Mouse (Mus musculus): ENCODE measurements at regions not wholly inside any gene's neighbourhood (a gene's known extent, or its start where the extent isn't known, plus 50 kb on each side); places are given as distances from the start of the nearest gene placed in this dataset.
"Not testable (repeated sequence)": the region's sequence is repeated elsewhere in the genome, so short reads cannot be mapped to it uniquely, and the experiment has no call there.

DNA sequence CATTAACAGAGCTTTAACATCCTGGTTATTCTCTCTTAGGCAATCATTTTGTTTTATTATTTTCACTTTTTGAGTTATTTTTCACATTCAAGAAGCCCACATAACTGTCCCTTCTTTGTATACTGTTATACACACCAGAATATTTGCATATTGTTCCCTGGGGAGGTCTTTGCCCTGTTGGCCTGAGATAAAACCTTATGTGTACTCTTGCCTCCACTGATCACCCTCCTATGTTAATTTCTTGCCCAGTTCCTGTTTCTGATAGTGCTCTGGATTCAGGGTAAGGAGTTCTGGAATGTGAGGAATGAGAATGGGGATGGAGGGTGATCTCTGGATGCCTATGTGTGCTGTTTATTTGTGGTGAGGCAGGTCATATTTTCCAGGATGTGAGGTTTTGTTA is 77.7 kb upstream of the Olfr161 start:
- not testable (repeated sequence) for DNase-seq (ENCODE audit: low read depth, low spot score)

DNA sequence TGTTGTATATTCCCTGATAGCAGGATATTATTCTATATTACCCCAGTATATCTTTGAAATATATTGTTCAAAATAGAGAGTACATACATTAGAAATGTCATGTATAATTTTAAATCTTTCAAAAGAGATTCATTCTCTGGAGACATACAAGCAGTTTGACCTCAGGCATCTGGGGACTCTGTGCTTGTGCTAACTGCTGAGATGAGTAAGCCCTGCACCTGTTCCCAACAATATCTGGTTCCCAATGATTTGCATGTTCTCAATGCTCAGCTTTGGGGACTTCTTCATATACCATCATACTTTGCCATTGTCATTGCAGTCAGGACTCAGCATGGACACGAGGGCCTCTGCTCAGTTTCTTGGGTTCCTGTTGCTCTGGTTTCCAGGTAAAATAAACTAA is 60.3 kb upstream of the Olfr161 start:
- not testable (repeated sequence) for DNase-seq (ENCODE audit: low read depth, low spot score)

DNA sequence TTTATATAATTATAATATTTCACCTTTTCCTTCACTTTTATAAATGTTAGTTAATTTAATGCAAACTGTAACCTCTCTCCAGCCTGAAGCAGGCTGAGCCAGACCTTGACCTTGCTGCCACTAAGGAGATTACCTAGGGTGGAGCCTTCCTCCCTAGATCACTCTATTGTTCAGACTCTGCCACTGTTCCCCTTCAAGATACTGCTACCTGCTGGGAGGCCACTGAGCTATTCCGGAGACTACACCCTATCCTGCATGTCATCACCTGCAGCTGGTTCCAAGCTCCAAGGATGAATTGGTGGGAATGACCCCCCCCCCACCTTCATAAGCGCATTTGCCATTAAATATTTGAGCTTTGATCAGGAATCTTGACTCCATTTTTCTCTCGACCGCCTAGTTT is 58.8 kb upstream of the Olfr161 start:
- peak; percentile 63 for DNase-seq (ENCODE audit: low read depth, low spot score)

DNA sequence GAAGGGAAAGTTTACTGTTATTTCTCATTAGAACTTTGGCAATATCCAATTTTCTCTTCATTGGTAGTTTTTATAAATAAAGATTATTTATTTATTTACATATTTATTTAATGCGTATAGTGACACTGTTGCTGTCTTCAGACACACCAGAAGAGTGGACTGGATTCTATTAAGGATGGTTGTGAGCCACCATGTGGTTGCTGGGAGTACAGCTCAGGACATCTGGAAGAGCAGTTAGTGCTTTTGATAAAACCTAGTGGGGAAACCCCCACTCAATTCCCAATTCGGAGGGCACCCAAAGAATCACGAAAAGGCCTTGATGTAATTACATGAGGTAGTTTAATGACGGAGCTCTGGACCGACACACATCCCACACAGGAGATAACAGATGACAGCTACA is 58.3 kb upstream of the Olfr161 start:
- DNase-seq (ENCODE audit: low read depth, low spot score), result peak; percentile 32
